Mouse (Mus musculus): ENCODE data around the gene Tox4. TPM values are rescaled to one million over a fixed set of nuclear protein-coding genes. Genes with fewer than 3 reads are reported as not detected.

The Tox4 gene
- polyA plus RNA-seq, 1 experiment from 2014 or later, result 41.8 TPM

DNA sequence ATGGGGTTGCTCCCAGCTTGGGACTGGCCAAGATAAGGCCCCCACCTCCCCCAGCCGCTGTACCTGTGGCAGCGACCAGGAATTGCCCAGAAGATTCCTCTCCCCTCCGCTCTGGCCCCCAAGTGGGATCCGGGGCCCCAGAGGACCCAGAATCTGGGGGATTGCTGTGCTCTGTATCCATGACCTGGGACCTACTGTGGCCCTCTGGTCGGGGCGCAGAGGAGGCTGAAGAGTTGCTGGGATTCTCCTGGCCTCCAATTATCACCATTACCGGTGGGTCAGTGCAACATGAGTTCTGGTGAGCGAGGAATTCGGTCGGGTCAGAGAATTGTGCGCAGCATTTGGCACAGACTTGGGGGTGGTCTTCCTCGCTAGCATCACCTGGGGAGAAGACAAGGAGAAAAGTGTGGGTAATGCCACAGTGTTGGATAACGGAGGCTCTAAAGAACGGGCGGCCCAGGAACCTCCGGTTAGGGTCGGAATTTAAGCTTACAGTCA is 36.4 kb downstream of the Tox4 start:
- H3K27ac ChIP-seq, result peak overlapping the region; percentile 79
- H3K4me1 ChIP-seq, result peaks cover 35% of the 10 kb centered on the region
- H3K4me3 ChIP-seq, result peak overlapping the region; percentile 76
- peak overlapping the region; percentile 85 for H3K9ac ChIP-seq
- no peak for ATAC-seq (ENCODE audit: insufficient number of reproducible peaks, low FRiP score, low TSS enrichment, low read depth)
- peaks cover 33% of the 10 kb centered on the region for H3K36me3 ChIP-seq
- 5% methylated on average over 17 of the region's 17 CpGs for WGBS
- no peaks in the 10 kb centered on the region for H3K9me3 ChIP-seq
- no peaks in the 10 kb centered on the region for H3K27me3 ChIP-seq
- peak overlapping the region; percentile 75 for H3K4me2 ChIP-seq

DNA sequence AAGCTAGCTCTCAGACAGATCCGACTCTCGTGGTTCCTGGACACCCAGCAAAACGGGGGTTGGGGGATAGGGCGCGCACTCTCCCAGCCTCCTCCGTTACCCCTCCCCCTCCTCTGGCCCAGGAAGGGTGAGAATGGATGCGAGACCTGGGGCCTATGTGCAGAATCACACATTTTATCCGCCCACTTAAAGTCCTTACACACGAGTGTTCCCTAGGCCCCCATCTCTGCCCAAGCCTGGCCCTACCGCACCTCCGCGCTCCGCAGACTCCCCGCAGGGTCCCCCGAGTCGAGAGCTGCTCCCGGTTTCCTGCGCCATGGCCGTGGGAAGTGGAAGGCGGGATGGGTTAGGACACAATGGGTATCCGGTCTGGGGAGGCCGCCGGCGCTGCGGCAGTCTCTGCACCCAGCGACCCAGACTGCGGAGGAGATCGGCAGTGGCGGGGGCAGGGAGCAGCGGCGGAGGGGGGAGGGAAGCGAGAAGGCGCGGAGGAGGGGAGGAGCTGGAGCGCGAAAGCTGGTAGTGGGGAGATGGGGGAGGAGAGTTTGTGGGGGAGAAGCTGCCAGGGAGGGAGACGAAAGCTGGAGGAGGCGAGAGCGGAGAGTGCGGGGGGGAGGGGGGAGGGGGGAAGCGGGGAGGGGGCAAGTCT is 37.0 kb downstream of the Tox4 start:
- peaks cover 35% of the 10 kb centered on the region for H3K4me1 ChIP-seq
- under 1% methylated on average over 30 of the region's 41 CpGs for WGBS
- H3K4me3 ChIP-seq, result peak overlapping the region; percentile 76
- H3K9ac ChIP-seq, result peak overlapping the region; percentile 85
- no peaks in the 10 kb centered on the region for H3K27me3 ChIP-seq
- H3K36me3 ChIP-seq, result peaks cover 30% of the 10 kb centered on the region
- peak overlapping the region; percentile 79 for H3K27ac ChIP-seq
- H3K9me3 ChIP-seq, result no peaks in the 10 kb centered on the region
- peak; percentile 78 for ATAC-seq (ENCODE audit: insufficient number of reproducible peaks, low FRiP score, low TSS enrichment, low read depth)
- peak overlapping the region; percentile 75 for H3K4me2 ChIP-seq

DNA sequence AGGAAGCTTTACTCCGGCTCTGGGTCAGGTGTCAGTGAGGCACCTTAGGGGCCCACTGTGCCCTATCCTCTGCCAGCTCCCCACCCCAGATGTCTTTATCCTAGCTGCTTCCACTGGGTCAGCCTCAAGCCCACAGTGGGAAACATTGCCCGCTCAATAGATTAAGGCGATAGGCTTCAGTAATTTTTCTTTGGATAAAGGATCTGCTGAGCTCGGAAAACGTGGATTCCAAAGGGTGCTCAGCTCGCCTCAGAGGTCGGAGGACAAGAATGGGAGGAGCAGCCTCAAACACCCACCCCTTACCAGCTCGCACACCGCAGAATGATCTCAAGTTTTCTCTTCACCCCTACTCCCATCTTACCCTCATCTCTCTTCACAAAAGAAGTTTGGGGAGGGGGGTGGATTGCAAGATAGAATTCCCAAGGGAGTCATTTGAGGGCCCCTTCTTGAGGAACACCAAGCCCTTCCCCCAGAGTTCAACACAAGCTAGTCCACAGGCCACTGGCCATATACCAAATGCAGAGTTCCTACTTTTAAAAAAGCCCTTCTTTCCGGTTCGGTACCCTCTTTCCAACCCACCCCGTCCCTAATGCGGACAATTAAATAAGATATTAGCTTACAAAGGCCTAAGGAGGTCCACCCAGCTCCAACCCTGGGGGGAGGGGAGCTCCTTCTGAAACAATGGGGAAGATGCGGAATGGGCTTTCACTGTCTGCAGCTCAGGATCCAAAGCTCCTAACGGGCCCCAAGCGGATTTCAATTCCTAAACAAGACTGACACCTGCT is 37.7 kb downstream of the Tox4 start:
- H3K4me2 ChIP-seq, result peak overlapping the region; percentile 75
- H3K9ac ChIP-seq, result peak overlapping the region; percentile 85
- peak overlapping the region; percentile 79 for H3K27ac ChIP-seq
- no peaks in the 10 kb centered on the region for H3K9me3 ChIP-seq
- H3K4me1 ChIP-seq, result peaks cover 31% of the 10 kb centered on the region
- H3K4me3 ChIP-seq, result peak overlapping the region; percentile 76
- peak; percentile 22 for ATAC-seq (ENCODE audit: insufficient number of reproducible peaks, low FRiP score, low TSS enrichment, low read depth)
- peaks cover 30% of the 10 kb centered on the region for H3K36me3 ChIP-seq
- 12% methylated on average over 16 of the region's 16 CpGs for WGBS
- no peaks in the 10 kb centered on the region for H3K27me3 ChIP-seq

DNA sequence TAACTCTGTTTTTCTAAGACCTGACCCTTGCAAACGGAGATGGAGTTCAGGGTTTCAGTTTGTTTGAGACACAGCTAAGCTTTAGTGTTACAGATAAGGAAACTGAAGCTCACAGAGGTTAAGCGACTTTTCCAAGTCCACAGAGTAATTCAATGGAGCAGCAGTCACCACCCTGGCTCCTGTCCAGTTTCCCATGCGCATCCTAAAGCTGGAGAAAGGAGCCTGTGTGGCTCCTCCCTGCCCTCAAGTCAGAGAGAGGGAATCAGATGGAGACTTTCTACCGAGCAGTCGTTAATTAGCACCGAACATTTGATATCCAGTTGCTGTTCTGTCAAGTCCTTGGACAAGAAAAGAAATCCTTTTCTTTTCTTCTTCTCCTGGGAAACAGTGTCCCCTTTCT is 40.4 kb downstream of the Tox4 start:
- no peaks in the 10 kb centered on the region for H3K9me3 ChIP-seq
- H3K4me2 ChIP-seq, result no peak overlapping the region
- ATAC-seq (ENCODE audit: insufficient number of reproducible peaks, low FRiP score, low TSS enrichment, low read depth), result no peak
- H3K36me3 ChIP-seq, result peaks cover 4% of the 10 kb centered on the region
- H3K4me1 ChIP-seq, result peaks cover 20% of the 10 kb centered on the region
- 63% methylated on average over 6 of the region's 6 CpGs for WGBS
- no peak overlapping the region for H3K9ac ChIP-seq
- H3K4me3 ChIP-seq, result no peak overlapping the region
- no peaks in the 10 kb centered on the region for H3K27me3 ChIP-seq
- no peak overlapping the region for H3K27ac ChIP-seq

DNA sequence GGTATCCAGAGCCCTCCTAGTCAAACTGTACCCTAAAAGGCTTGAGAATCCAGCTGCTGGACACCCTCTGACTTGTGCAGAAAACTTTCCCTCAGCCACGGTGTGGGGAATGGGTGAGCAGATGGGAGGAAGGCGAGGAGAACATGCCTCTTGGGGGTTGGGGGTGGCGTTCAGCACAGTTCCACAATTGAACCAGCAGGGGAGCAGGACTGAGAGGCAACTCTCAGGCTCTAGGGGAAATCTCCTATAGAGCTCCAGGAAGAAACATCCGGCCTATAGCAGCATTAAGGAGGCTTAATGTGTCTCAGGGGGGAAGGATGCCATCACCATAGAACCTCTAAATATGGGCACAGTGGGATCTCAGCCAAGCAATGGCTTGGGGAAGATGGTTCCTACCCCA is 46.9 kb downstream of the Tox4 start:
- H3K36me3 ChIP-seq, result no peaks in the 10 kb centered on the region
- H3K4me3 ChIP-seq, result no peak overlapping the region
- 6% methylated on average over 4 of the region's 4 CpGs for WGBS
- no peak overlapping the region for H3K4me2 ChIP-seq
- ATAC-seq (ENCODE audit: insufficient number of reproducible peaks, low FRiP score, low TSS enrichment, low read depth), result no peak
- no peak overlapping the region for H3K27ac ChIP-seq
- H3K4me1 ChIP-seq, result peaks cover 5% of the 10 kb centered on the region
- peaks cover 46% of the 10 kb centered on the region for H3K27me3 ChIP-seq
- H3K9me3 ChIP-seq, result no peaks in the 10 kb centered on the region
- no peak overlapping the region for H3K9ac ChIP-seq

DNA sequence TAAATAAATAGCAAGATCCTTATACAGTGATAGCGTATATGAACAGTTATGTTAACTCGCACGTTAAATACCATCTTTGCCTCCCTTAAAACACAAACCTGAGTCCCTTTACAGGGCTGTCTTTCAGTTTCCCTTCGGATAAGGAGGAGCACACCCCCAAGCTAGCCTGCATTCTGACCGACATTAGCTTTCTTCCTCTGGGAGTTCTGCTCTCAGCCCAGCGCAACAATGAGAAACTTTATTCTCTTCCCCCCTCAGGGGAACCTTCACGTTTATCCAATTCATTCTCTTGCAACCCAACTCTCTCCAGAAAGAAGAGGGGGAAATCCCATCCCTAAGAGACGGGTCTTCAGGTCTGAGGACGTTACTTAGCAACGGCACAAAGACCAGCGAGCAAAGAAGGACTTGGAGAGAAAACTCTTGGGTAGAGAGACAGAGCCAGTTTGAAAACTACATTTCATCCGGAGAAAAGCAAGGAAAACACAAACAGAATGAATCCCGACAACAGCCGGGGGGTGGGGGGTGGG is 48.5 kb downstream of the Tox4 start:
- Histone ChIP-seq H3K4me2 (peak overlapping the region; percentile 68), H3K36me3 (no peaks in the 10 kb centered on the region), H3K4me1 (peaks cover 5% of the 10 kb centered on the region), H3K9ac (no peak overlapping the region), H3K27me3 (peaks cover 59% of the 10 kb centered on the region), H3K9me3 (no peaks in the 10 kb centered on the region), H3K4me3 (peak overlapping the region; percentile 40), H3K27ac (no peak overlapping the region)
- WGBS, result 3% methylated on average over 14 of the region's 14 CpGs
- ATAC-seq (ENCODE audit: insufficient number of reproducible peaks, low FRiP score, low TSS enrichment, low read depth), result no peak

DNA sequence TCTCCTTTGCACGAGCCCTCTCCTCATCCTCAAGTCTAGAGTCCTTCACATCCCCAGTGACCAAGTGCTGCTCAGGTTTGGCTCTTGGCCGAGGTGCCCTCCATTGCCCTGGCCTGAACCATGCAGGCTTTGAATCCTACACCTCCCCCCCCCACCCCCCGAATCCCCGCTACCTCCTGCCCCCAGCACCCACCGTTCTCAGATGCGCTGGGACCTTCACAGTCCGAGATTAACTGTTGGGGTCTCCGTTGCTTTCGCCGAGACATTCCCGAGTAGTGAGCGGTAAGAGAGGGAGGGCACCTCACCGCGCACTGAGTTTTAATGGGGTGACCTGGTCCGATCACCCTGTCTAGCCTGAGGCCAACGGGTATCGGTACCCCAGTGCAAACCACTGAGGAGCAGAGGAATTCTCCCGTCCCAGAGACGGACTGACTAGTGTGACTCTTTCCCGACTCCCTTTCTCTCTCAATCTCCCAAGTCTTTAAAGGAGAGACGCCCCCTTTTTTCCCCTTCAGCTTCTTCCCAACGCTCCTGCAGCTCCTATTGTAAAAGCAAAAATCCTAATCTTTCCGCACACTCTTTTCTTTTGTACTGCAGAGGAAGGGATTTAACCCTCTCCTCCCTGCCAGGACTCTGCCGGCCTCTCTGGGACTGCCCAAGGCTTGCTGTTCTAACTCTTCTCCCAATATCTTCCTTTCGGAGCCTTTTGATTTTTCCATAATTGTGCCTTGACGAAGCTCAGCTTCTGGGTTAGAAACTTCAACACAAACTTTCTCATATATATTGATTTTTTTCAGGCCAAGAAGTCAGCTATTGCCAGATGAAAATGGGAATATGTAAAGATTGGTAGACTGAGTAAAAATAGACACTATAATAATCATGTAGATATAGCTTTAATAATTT is 49.2 kb downstream of the Tox4 start, which contains the start of gene Sall2:
Gene Sall2, minus strand, starts transcription at position 853 of the 903 bp plus-strand sequence.
- ATAC-seq (ENCODE audit: insufficient number of reproducible peaks, low FRiP score, low TSS enrichment, low read depth), result 0 out of 2 replicates have a peak, but pooled peaks have one; percentile 65
- Histone ChIP-seq H3K4me1 (peaks cover 5% of the 10 kb centered on the region), H3K4me2 (peak within 1 kb of the TSS; percentile 68), H3K36me3 (no peaks in the 10 kb centered on the region), H3K27ac (no peak within 1 kb of the TSS), H3K9ac (no peak within 1 kb of the TSS; the same call in 1 of the 2 replicates), H3K27me3 (peaks cover 59% of the 10 kb centered on the region), H3K9me3 (no peaks in the 10 kb centered on the region), H3K4me3 (peak within 1 kb of the TSS; percentile 40)
- 1% methylated on average over 26 of the region's 26 CpGs for WGBS

DNA sequence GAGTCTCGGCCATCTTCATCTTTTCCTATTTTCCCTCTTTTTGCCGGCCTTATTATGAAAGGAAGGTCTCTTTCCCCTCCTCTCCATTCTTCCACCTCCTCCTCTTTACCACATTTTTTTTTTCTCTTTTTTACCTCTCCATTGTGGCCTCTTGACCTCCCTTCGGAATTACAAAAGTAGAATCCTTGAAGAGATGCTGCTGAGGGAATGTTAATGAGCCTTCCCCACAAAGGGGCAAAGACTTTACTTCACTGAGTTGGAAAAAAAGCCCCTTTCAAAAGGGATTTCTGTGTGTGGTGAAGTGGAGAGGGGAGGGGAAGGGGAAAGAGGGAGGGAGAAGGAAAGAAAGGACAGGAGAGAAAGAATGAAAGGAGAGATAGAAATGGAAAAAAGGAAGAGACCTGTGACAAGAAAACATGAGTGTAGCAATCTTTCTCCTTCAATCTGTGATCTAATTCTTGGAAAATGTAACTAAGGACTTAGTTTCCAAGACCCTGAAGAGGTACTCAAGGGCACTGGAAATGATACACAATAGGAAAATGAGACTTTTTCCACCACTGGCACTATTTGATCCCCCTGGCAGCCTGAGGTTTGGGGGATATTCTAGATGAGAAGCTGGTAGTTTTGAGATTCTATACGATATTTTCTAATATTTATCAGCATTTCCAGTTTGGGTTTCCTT is 52.3 kb downstream of the Tox4 start:
- no peak overlapping the region for H3K4me3 ChIP-seq
- H3K36me3 ChIP-seq, result no peaks in the 10 kb centered on the region
- ATAC-seq (ENCODE audit: insufficient number of reproducible peaks, low FRiP score, low TSS enrichment, low read depth), result no peak
- 33% methylated on average over 4 of the region's 4 CpGs for whole genome bisulfite sequencing
- no peak overlapping the region for H3K27ac ChIP-seq
- H3K9me3 ChIP-seq, result no peaks in the 10 kb centered on the region
- peaks cover 5% of the 10 kb centered on the region for H3K4me1 ChIP-seq
- peaks cover 57% of the 10 kb centered on the region for H3K27me3 ChIP-seq
- H3K9ac ChIP-seq, result no peak overlapping the region
- no peak overlapping the region for H3K4me2 ChIP-seq

DNA sequence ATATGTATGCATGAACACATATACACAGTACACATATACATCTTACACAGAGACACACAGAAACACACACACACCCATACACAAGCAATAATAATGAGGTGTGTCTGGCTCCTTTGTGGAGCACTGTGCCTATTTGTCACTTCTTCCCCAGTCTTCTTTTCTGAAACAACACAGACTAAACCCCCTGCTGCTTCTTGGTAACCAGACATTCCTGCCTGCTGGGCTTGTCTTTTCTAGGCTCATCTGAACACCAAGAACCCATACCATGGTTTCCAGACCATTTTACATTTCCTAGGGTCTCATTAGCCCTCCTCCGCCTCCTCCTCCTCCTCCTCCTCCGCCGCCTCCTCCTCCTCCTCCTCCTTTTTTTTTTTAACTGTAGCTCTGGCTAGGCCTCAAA is 53.2 kb downstream of the Tox4 start:
- no peak overlapping the region for H3K27ac ChIP-seq
- H3K9me3 ChIP-seq, result no peaks in the 10 kb centered on the region
- H3K4me3 ChIP-seq, result no peak overlapping the region
- H3K9ac ChIP-seq, result no peak overlapping the region
- no peak overlapping the region for H3K4me2 ChIP-seq
- no peaks in the 10 kb centered on the region for H3K36me3 ChIP-seq
- no peak for ATAC-seq (ENCODE audit: insufficient number of reproducible peaks, low FRiP score, low TSS enrichment, low read depth)
- peaks cover 5% of the 10 kb centered on the region for H3K4me1 ChIP-seq
- WGBS, result 92% methylated on average over 1 of the region's 3 CpGs
- peaks cover 49% of the 10 kb centered on the region for H3K27me3 ChIP-seq

DNA sequence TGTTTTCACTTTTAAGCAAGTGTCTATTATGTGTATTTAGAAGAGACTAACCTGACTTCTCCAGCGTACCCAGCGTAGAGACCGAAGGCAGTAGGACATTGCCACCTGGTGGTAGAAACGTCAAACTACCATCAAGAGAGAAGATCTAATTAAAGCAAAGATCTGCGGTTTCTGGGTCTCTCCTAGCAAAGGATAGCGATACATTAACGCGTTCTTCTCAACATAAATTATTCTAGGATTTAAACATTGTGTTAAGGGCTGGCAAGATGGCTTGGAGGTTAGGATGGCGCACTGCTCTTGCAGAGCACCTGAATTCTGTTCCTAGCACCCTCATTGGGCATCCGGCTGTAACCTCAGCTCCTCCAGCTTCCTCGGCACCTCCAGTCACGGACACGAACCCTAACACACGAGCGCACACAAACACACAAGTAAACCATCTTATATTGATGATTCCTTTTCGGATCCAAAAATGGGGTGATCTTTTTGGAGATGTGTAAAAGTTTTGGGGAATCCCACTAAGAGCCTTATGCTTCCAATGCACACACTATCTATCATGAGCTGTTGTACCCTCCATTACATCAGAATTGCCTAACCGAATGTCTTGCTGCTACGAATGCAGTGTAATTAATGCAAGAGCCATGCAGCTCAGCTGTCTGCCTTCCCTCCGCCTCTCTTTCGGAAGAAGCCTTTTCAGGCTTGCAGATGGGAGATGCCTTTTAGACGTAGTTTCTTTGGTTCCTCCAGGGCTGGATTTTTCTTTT is 60.0 kb downstream of the Tox4 start:
- peak overlapping the region; percentile 41 for H3K4me2 ChIP-seq
- H3K4me1 ChIP-seq, result peaks cover 2% of the 10 kb centered on the region; the same call in 1 of the 2 replicates
- 0 out of 2 replicates have a peak, but pooled peaks cover 17% of the 10 kb centered on the region for H3K27me3 ChIP-seq
- H3K9me3 ChIP-seq, result no peaks in the 10 kb centered on the region
- 0 out of 2 replicates have a peak overlapping the region, but pooled peaks have one; percentile 13 for H3K4me3 ChIP-seq
- no peak for ATAC-seq (ENCODE audit: insufficient number of reproducible peaks, low FRiP score, low TSS enrichment, low read depth)
- no peak overlapping the region for H3K9ac ChIP-seq
- no peak overlapping the region for H3K27ac ChIP-seq
- H3K36me3 ChIP-seq, result no peaks in the 10 kb centered on the region
- 26% methylated on average over 21 of the region's 21 CpGs for WGBS
